Mouse (Mus musculus) intestine, postnatal 0 days (tissue): ENCODE results near the gene Ice2. TPM values are rescaled to one million over a fixed set of nuclear protein-coding genes. Genes with fewer than 3 reads are reported as not detected.

Experiments used
- ATAC-seq: fragments of 200-750 bp; cut with Nextera tagmentation; 2 replicates; pipeline ENCODE4 v1.8.0; 2017; ENCODE audit warnings: mild to moderate bottlenecking, moderate TSS enrichment, moderate library complexity
- H3K27ac ChIP-seq: fragments of 300-500 bp; sonication (generic); 2 replicates; pipeline ENCODE4 v1.5.1; 2014; ENCODE audit warnings: mild to moderate bottlenecking, low read depth, low read length, moderate library complexity
- H3K27me3 ChIP-seq: fragments of 300-500 bp; sonication (generic); replicated peaks from 2 replicates; pipeline ENCODE4 v1.6.1; 2014; ENCODE audit warnings: low read length, mixed read lengths; ENCODE audit not compliant: control insufficient read depth, insufficient read depth
- H3K36me3 ChIP-seq: fragments of 300-500 bp; sonication (generic); 2 replicates; pipeline ENCODE4 v1.6.1; 2014; ENCODE audit warnings: mild to moderate bottlenecking, moderate library complexity; ENCODE audit not compliant: control insufficient read depth, insufficient read depth
- H3K4me1 ChIP-seq: fragments of 300-500 bp; sonication (generic); replicated peaks from 2 replicates; pipeline ENCODE4 v1.6.1; 2014; ENCODE audit warnings: antibody characterized with exemption, low read length, mixed read lengths; ENCODE audit not compliant: control insufficient read depth, insufficient read depth
- H3K4me2 ChIP-seq: fragments of 300-500 bp; sonication (generic); replicated peaks from 2 replicates; pipeline ENCODE4 v1.6.1; 2014; ENCODE audit warnings: low read depth, mild to moderate bottlenecking, moderate library complexity
- H3K4me3 ChIP-seq: fragments of 300-500 bp; sonication (generic); 2 replicates; pipeline ENCODE4 v1.5.1; 2014; ENCODE audit warnings: low read depth, low read length
- H3K9ac ChIP-seq: fragments of 300-500 bp; sonication (generic); 2 replicates; pipeline ENCODE4 v1.6.1; 2014; ENCODE audit warnings: mild to moderate bottlenecking, low read depth, low read length
- H3K9me3 ChIP-seq: fragments of 300-500 bp; sonication (generic); 2 replicates; pipeline ENCODE4 v1.6.1; 2016; ENCODE audit warnings: mixed run types; ENCODE audit not compliant: control insufficient read depth
- CTCF ChIP-seq: sonication (generic); IDR thresholded peaks from 2 replicates; pipeline ENCODE4 v1.5.1; 2016; ENCODE audit warnings: low read depth, mild to moderate bottlenecking, control low read depth, antibody characterized with exemption, moderate library complexity
- WGBS: fragments of 180-500 bp; shearing (Covaris S2); extraction: QIAGEN DNeasy Blood & Tissue Kit; methylation state at CpG from one replicate; pipeline ENCODE4 v1.1.7; 2014; 5-methylcytosine and 5-hydroxymethylcytosine counted together
- polyA plus RNA-seq: library from polyadenylated mRNA; unstranded; fragments of >200 nt; fragmentation: Nextera tagmentation; extraction: Ambion mirVana; gene quantifications from 2 replicates; pipeline ENCODE4 v1.2.1, GENCODE M21; 2015

Gene Ice2
- polyA plus RNA-seq, 1 experiment from 2014 or later: 5.2 TPM

GRCm38 (mm10) chr9:69376982-69377653 is 20.6 kb upstream of the Ice2 start:
- TF ChIP-seq CTCF: peak; percentile 54
- Histone ChIP-seq H3K9me3 (no peaks in the 10 kb centered on the region), H3K4me1 (no peaks in the 10 kb centered on the region), H3K36me3 (no peaks in the 10 kb centered on the region), H3K27ac (no peak overlapping the region), H3K4me3 (no peak overlapping the region), H3K9ac (no peak overlapping the region), H3K27me3 (no peaks in the 10 kb centered on the region), H3K4me2 (no peak overlapping the region)
- no peak for ATAC-seq
- WGBS: 80% methylated on average over 4 of the region's 4 CpGs

GRCm38 (mm10) chr9:69377654-69378045 is 20.1 kb upstream of the Ice2 start:
- ATAC-seq: no peak
- TF ChIP-seq CTCF: no peak
- H3K27me3 ChIP-seq: no peaks in the 10 kb centered on the region
- no peak overlapping the region for H3K4me2 ChIP-seq
- 87% methylated on average over 3 of the region's 3 CpGs for WGBS
- no peaks in the 10 kb centered on the region for H3K4me1 ChIP-seq
- no peaks in the 10 kb centered on the region for H3K9me3 ChIP-seq
- no peak overlapping the region for H3K27ac ChIP-seq
- no peak overlapping the region for H3K4me3 ChIP-seq
- H3K9ac ChIP-seq: no peak overlapping the region
- H3K36me3 ChIP-seq: no peaks in the 10 kb centered on the region

GRCm38 (mm10) chr9:69380546-69380945 is 17.2 kb upstream of the Ice2 start:
- Histone ChIP-seq H3K9ac (no peak overlapping the region), H3K4me3 (no peak overlapping the region), H3K36me3 (no peaks in the 10 kb centered on the region), H3K4me1 (no peaks in the 10 kb centered on the region), H3K27me3 (no peaks in the 10 kb centered on the region), H3K4me2 (no peak overlapping the region), H3K27ac (no peak overlapping the region), H3K9me3 (no peaks in the 10 kb centered on the region)
- no peak for TF ChIP-seq CTCF
- WGBS: 72% methylated on average over 1 of the region's 1 CpGs
- ATAC-seq: no peak

- H3K4me3 ChIP-seq: no peak overlapping the region
- H3K4me1 ChIP-seq: no peaks in the 10 kb centered on the region
- H3K27me3 ChIP-seq: no peaks in the 10 kb centered on the region
- TF ChIP-seq CTCF: peak; percentile 51; the same call in 1 of the 2 replicates
- no peaks in the 10 kb centered on the region for H3K9me3 ChIP-seq
- peak overlapping the region; percentile 37 for H3K4me2 ChIP-seq
- no peaks in the 10 kb centered on the region for H3K36me3 ChIP-seq
- no peak overlapping the region for H3K9ac ChIP-seq
- WGBS: 48% methylated on average over 7 of the region's 7 CpGs
- ATAC-seq: no peak; the same call in 1 of the 2 replicates
- H3K27ac ChIP-seq: no peak overlapping the region
Measured at GRCm38 (mm10) chr9:69381741-69382140, 16.0 kb upstream of the Ice2 start.

- H3K4me2 ChIP-seq: no peak overlapping the region
- no peaks in the 10 kb centered on the region for H3K36me3 ChIP-seq
- TF ChIP-seq CTCF: no peak
- H3K9ac ChIP-seq: no peak overlapping the region
- H3K4me3 ChIP-seq: no peak overlapping the region
- ATAC-seq: no peak
- 83% methylated on average over 17 of the region's 17 CpGs for WGBS
- H3K27ac ChIP-seq: no peak overlapping the region
- no peaks in the 10 kb centered on the region for H3K27me3 ChIP-seq
- no peaks in the 10 kb centered on the region for H3K4me1 ChIP-seq
- no peaks in the 10 kb centered on the region for H3K9me3 ChIP-seq
Measured at GRCm38 (mm10) chr9:69384475-69384874, 13.2 kb upstream of the Ice2 start.

GRCm38 (mm10) chr9:69384905-69385304 is 12.8 kb upstream of the Ice2 start:
- Histone ChIP-seq H3K4me3 (no peak overlapping the region), H3K4me1 (no peaks in the 10 kb centered on the region), H3K36me3 (no peaks in the 10 kb centered on the region), H3K9me3 (no peaks in the 10 kb centered on the region), H3K27me3 (no peaks in the 10 kb centered on the region), H3K4me2 (no peak overlapping the region), H3K9ac (no peak overlapping the region), H3K27ac (no peak overlapping the region)
- no peak for TF ChIP-seq CTCF
- ATAC-seq: no peak
- WGBS: 59% methylated on average over 1 of the region's 1 CpGs
